Comparison of ENCODE assay signal across 8 mouse cellular contexts in genomic region chr1:64532589-64533470, GRCm38 (mm10). TPM values are rescaled to one million over a fixed set of nuclear protein-coding genes. Genes with fewer than 3 reads are reported as not detected.
DNase-seq lines count a peak whose midpoint lies in the region; ATAC-seq and TF ChIP-seq lines count a peak whose summit lies in the region.

Gene Creb1 (plus strand): TSS chr1:64532645.

- peak; percentile 99 for ATAC-seq in embryonic facial prominence, embryonic 15.5 days (ENCODE audit: insufficient number of reproducible peaks, low FRiP score, low TSS enrichment, low read depth)
- ATAC-seq in limb, embryonic 14.5 days (ENCODE audit: low FRiP score, low read depth), result peak; percentile 97
- ATAC-seq in midbrain, postnatal 0 days (ENCODE audit: low FRiP score), result peak; percentile 98

- H3K27me3 ChIP-seq in embryonic facial prominence, embryonic 15.5 days, result no peaks in the 10 kb centered on the region
- H3K27me3 ChIP-seq in limb, embryonic 14.5 days (ENCODE audit: control insufficient read depth, insufficient read depth, low read length), result no peaks in the 10 kb centered on the region
- no peaks in the 10 kb centered on the region for H3K27me3 ChIP-seq in midbrain, postnatal 0 days (ENCODE audit: insufficient read depth, low read length)

- H3K4me2 ChIP-seq in embryonic facial prominence, embryonic 15.5 days (replicated peaks), result peak within 1 kb of the TSS; percentile 85
- H3K4me2 ChIP-seq in limb, embryonic 14.5 days (replicated peaks; ENCODE audit: low read depth, low read length, severe bottlenecking), result peak within 1 kb of the TSS; percentile 89
- peak within 1 kb of the TSS; percentile 89 for H3K4me2 ChIP-seq in midbrain, postnatal 0 days (ENCODE audit: low read depth, low read length, poor library complexity, severe bottlenecking)

- peak within 1 kb of the TSS; percentile 97 for H3K9ac ChIP-seq in embryonic facial prominence, embryonic 15.5 days
- H3K9ac ChIP-seq in limb, embryonic 14.5 days (ENCODE audit: low read depth, low read length, severe bottlenecking), result peak within 1 kb of the TSS; percentile 98
- peak within 1 kb of the TSS; percentile 98 for H3K9ac ChIP-seq in midbrain, postnatal 0 days (replicated peaks; ENCODE audit: low read length, poor library complexity, severe bottlenecking)

- peak within 1 kb of the TSS; percentile 99 for H3K27ac ChIP-seq in bone marrow, adult 2 months (ENCODE audit: control insufficient read depth, insufficient read depth, low read depth, low read length, poor library complexity)
- H3K27ac ChIP-seq in embryonic facial prominence, embryonic 15.5 days (replicated peaks), result peak within 1 kb of the TSS; percentile 100
- H3K27ac ChIP-seq in limb, embryonic 14.5 days (replicated peaks; ENCODE audit: low read depth, low read length), result peak within 1 kb of the TSS; percentile 100
- H3K27ac ChIP-seq in midbrain, postnatal 0 days (ENCODE audit: low read depth, low read length), result peak within 1 kb of the TSS; percentile 100

- no peaks in the 10 kb centered on the region for H3K36me3 ChIP-seq in embryonic facial prominence, embryonic 15.5 days
- H3K36me3 ChIP-seq in limb, embryonic 14.5 days (ENCODE audit: control insufficient read depth, insufficient read depth, low read length), result no peaks in the 10 kb centered on the region
- H3K36me3 ChIP-seq in midbrain, postnatal 0 days (ENCODE audit: insufficient read depth, low read length), result no peaks in the 10 kb centered on the region

- peak within 1 kb of the TSS; percentile 92 for H3K4me3 ChIP-seq in bone marrow, adult 2 months (replicated peaks; ENCODE audit: control insufficient read depth, low read depth, low read length)
- H3K4me3 ChIP-seq in embryonic facial prominence, embryonic 15.5 days (replicated peaks), result peak within 1 kb of the TSS; percentile 81
- H3K4me3 ChIP-seq in limb, embryonic 14.5 days (replicated peaks; ENCODE audit: low read length), result peak within 1 kb of the TSS; percentile 79
- H3K4me3 ChIP-seq in midbrain, postnatal 0 days (ENCODE audit: low read depth, low read length), result peak within 1 kb of the TSS; percentile 94

- H3K4me1 ChIP-seq in bone marrow, adult 2 months (ENCODE audit: control insufficient read depth, insufficient read depth, low read length), result peaks cover 2% of the 10 kb centered on the region; the same call in 1 of the 2 replicates
- peaks cover 17% of the 10 kb centered on the region; the same call in 1 of the 2 replicates for H3K4me1 ChIP-seq in embryonic facial prominence, embryonic 15.5 days
- peaks cover 30% of the 10 kb centered on the region for H3K4me1 ChIP-seq in limb, embryonic 14.5 days (ENCODE audit: control insufficient read depth, insufficient read depth, low read length)
- peaks cover 8% of the 10 kb centered on the region; the same call in 1 of the 2 replicates for H3K4me1 ChIP-seq in midbrain, postnatal 0 days (ENCODE audit: insufficient read depth, low read length)

- WGBS in bone marrow, adult 2 months, result 7% methylated on average over 117 of the region's 119 CpGs
- WGBS in embryonic facial prominence, embryonic 15.5 days, result under 1% methylated on average over 85 of the region's 119 CpGs
- WGBS in limb, embryonic 14.5 days, result 1% methylated on average over 48 of the region's 119 CpGs
- WGBS in midbrain, postnatal 0 days, result under 1% methylated on average over 69 of the region's 119 CpGs

- TF ChIP-seq CTCF in bone marrow, adult 2 months (IDR thresholded peaks at IDR 0.05; ENCODE audit: control insufficient read depth, insufficient read depth, low read length), result no peak
- peak; percentile 50 for TF ChIP-seq CTCF in midbrain, postnatal 0 days (IDR thresholded peaks at IDR 0.05)

- no peaks in the 10 kb centered on the region for H3K9me3 ChIP-seq in embryonic facial prominence, embryonic 15.5 days (replicated peaks)
- H3K9me3 ChIP-seq in limb, embryonic 14.5 days (ENCODE audit: control insufficient read depth, low read length), result no peaks in the 10 kb centered on the region
- no peaks in the 10 kb centered on the region for H3K9me3 ChIP-seq in midbrain, postnatal 0 days (ENCODE audit: low read length)

- peak; percentile 89 for TF ChIP-seq POLR2A in bone marrow, adult 2 months (IDR thresholded peaks at IDR 0.05; ENCODE audit: borderline replicate concordance, control insufficient read depth, low read depth, low read length)
- TF ChIP-seq POLR2A in limb, embryonic 14.5 days (IDR thresholded peaks at IDR 0.05; ENCODE audit: borderline replicate concordance, extremely low read depth, insufficient read depth, insufficient read length), result peak; percentile 76; the same call in 1 of the 2 replicates

- peak; percentile 97 for DNase-seq in 416B (ENCODE audit: low read depth)
- DNase-seq in heart, adult 8-10 months (ENCODE audit: low spot score), result peak; percentile 96
- peak; percentile 98 for DNase-seq in kidney, adult 9 months
- peak; percentile 95 for DNase-seq in limb, embryonic 14.5 days (ENCODE audit: low spot score)
- DNase-seq in midbrain, postnatal 0 days (ENCODE audit: low spot score), result peak; percentile 98
- DNase-seq in spleen, postnatal 14 days (ENCODE audit: low spot score in 2 of 2), result peak; percentile 97

RNA-seq across cellular contexts. Expression of gene Creb1, which starts in this region (rescaled TPM):
- 14.1 and 15.9 TPM in 2 replicates for polyA plus RNA-seq in bone marrow, adult 2 months (2011; ENCODE audit: insufficient read depth, insufficient read length, low replicate concordance, missing spikeins)
- polyA plus RNA-seq in embryonic facial prominence, embryonic 15.5 days (2015; fragmentation: Nextera tagmentation; extraction: Ambion mirVana), result 29.0 and 30.2 TPM in 2 replicates
- total RNA-seq in heart, adult 8-10 months (2022), result 10 to 100 TPM; 21.4 to 31.2 (median 22.8) TPM
- 19.6 and 19.7 TPM in 2 replicates for polyA plus RNA-seq in limb, embryonic 14.5 days (2012; rRNA removed)
- 39.5 and 40.6 TPM in 2 replicates for polyA plus RNA-seq in limb, embryonic 14.5 days (2014; fragmentation: Nextera tagmentation; extraction: Ambion mirVana)
- 45.1 and 52.9 TPM in 2 replicates for total RNA-seq in midbrain, postnatal 0 days (2014; rRNA removed)
- 10.3 and 11.8 TPM in 2 replicates for polyA plus RNA-seq in midbrain, postnatal 0 days (2015; fragmentation: Nextera tagmentation; extraction: Ambion mirVana)

Comparison
In these comparisons a context has a peak if more than half of its experiments do, and no peak if none do; other contexts are left out.
1. Peak in every context shown above with its lines: DNase-seq, ATAC-seq, H3K4me3 ChIP-seq and H3K27ac ChIP-seq.